Mouse (Mus musculus) liver, embryonic 15.5 days (tissue): ENCODE results near the gene Micall2. TPM values are rescaled to one million over a fixed set of nuclear protein-coding genes. Genes with fewer than 3 reads are reported as not detected.

Experiments
- ATAC-seq: fragments of 200-750 bp; cut with Nextera tagmentation; 2 replicates; pipeline ENCODE4 v1.8.0; 2017; ENCODE audit warnings: moderate number of reproducible peaks, mild to moderate bottlenecking, moderate library complexity; ENCODE audit not compliant: insufficient read depth
- H3K27ac ChIP-seq: fragments of 300-500 bp; sonication (generic); replicated peaks from 2 replicates; pipeline ENCODE4 v1.5.1; 2015; ENCODE audit warnings: mild to moderate bottlenecking, inconsistent platforms
- H3K27me3 ChIP-seq: fragments of 300-500 bp; sonication (generic); 2 replicates; pipeline ENCODE4 v1.6.1; 2015; ENCODE audit warnings: mild to moderate bottlenecking, inconsistent platforms
- H3K36me3 ChIP-seq: fragments of 300-500 bp; sonication (generic); replicated peaks from 2 replicates; pipeline ENCODE4 v1.6.1; 2015; ENCODE audit warnings: moderate library complexity, mild to moderate bottlenecking, inconsistent platforms
- H3K4me1 ChIP-seq: fragments of 300-500 bp; sonication (generic); replicated peaks from 2 replicates; pipeline ENCODE4 v1.6.1; 2015; ENCODE audit warnings: inconsistent platforms
- H3K4me2 ChIP-seq: fragments of 300-500 bp; sonication (generic); 2 replicates; pipeline ENCODE4 v1.6.1; 2015; ENCODE audit warnings: moderate library complexity, mild to moderate bottlenecking, inconsistent platforms
- H3K4me3 ChIP-seq: fragments of 300-500 bp; sonication (generic); replicated peaks from 2 replicates; pipeline ENCODE4 v1.5.1; 2015; ENCODE audit warnings: mild to moderate bottlenecking, inconsistent platforms
- H3K9ac ChIP-seq: fragments of 300-500 bp; sonication (generic); 2 replicates; pipeline ENCODE4 v1.6.1; 2015; ENCODE audit warnings: moderate library complexity, mild to moderate bottlenecking, inconsistent platforms
- H3K9me3 ChIP-seq: fragments of 300-500 bp; sonication (generic); replicated peaks from 2 replicates; pipeline ENCODE4 v1.6.1; 2016; ENCODE audit warnings: inconsistent platforms
- WGBS: fragments of 180-500 bp; shearing (Covaris S2); methylation state at CpG from one replicate; pipeline ENCODE4 v1.1.7; 2015; ENCODE audit warnings: mixed read lengths; ENCODE audit not compliant: insufficient replicate concordance; 5-methylcytosine and 5-hydroxymethylcytosine counted together
- polyA plus RNA-seq: library from polyadenylated mRNA; unstranded; fragments of >200 nt; fragmentation: Nextera tagmentation; extraction: Ambion mirVana; gene quantifications from 2 replicates; pipeline ENCODE4 v1.2.1, GENCODE M21; 2015

Gene Micall2
- polyA plus RNA-seq, result 12.1 and 12.3 TPM in 2 replicates

DNA sequence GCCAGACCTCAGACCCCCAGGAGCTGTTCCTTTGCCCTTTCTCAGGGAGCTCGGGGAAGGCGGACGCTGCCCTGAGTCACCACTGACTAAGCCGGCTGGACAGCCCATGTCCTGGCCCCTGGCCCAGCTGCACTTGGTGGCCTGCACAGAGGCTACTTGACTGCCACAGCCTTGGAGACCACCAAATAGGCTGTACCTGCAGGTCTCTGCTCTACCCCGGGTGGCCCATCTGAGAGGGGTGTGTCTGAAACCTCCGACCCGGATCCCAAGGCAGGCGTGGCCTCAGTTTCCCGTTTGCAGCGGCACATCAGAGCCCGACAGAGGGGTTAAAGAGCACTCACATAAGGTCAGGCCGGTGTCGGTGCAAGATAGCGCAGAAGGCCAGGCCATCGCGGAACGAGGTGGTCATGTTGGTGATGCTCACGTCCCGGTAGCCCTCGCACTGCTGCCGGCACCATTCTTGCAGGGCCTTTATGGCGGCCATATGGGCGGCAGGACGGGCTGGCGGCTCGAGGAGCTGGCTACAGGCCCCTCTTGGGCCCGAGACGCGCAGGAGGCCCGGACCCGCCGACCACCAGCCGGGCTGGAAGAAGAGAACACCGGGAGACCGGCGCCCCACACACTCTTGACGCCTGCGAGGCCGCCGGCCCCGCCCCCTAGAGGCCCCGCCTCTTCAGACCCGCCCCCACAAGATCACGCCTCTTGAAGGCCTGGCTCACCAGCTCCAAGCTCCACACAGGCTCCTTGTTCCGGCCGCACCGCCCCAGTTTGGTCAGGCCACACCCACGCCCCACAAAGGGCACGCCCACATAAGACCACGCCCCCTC is at the start of gene Micall2:
Gene Micall2, minus strand, starts transcription at position 660 of the 827 bp plus-strand sequence.
- H3K4me1 ChIP-seq, result peaks cover 96% of the 10 kb centered on the region
- peak within 1 kb of the TSS; percentile 98 for H3K27ac ChIP-seq
- no peaks in the 10 kb centered on the region for H3K9me3 ChIP-seq
- peak within 1 kb of the TSS; percentile 84 for H3K9ac ChIP-seq
- no peaks in the 10 kb centered on the region for H3K27me3 ChIP-seq
- peak within 1 kb of the TSS; percentile 76 for H3K4me3 ChIP-seq
- 2% methylated on average over 50 of the region's 50 CpGs for WGBS
- ATAC-seq, result peak; percentile 78
- peaks cover 7% of the 10 kb centered on the region; the same call in 1 of the 2 replicates for H3K36me3 ChIP-seq
- H3K4me2 ChIP-seq, result peak within 1 kb of the TSS; percentile 99

DNA sequence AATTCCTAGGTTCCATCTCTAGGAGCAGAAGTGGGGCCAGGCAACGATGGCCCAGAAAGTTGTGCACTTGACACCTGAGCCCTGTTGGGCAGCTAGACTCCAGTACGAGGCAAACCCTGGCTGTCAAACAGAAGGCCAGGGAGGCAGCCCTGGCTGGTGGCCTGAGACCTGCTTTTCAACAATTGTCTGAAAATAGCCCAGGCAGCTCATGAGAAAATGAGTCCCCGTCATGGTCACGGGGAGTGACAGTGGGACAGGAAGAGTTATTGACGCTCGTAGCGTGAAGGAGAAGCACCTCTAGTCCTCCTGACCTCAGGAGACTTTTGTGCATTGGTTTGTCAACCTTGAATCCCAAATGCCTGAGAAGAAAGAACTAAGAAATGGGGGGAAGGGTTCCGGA is 45.3 kb upstream of the Micall2 start:
- no peaks in the 10 kb centered on the region; the same call in 1 of the 2 replicates for H3K27me3 ChIP-seq
- no peaks in the 10 kb centered on the region for H3K9me3 ChIP-seq
- H3K4me2 ChIP-seq, result no peak overlapping the region
- no peak overlapping the region for H3K27ac ChIP-seq
- H3K4me1 ChIP-seq, result peaks cover 8% of the 10 kb centered on the region; the same call in 1 of the 2 replicates
- WGBS, result 79% methylated on average over 8 of the region's 8 CpGs
- no peak overlapping the region for H3K9ac ChIP-seq
- H3K36me3 ChIP-seq, result no peaks in the 10 kb centered on the region
- no peak overlapping the region for H3K4me3 ChIP-seq
- ATAC-seq, result no peak

GRCm38 (mm10) chr5:139776966-139777365 is 40.8 kb upstream of the Micall2 start:
- Histone ChIP-seq H3K4me2 (no peak overlapping the region), H3K27me3 (no peaks in the 10 kb centered on the region), H3K36me3 (peaks cover 20% of the 10 kb centered on the region), H3K9me3 (no peaks in the 10 kb centered on the region), H3K27ac (no peak overlapping the region; the same call in 1 of the 2 replicates), H3K4me3 (no peak overlapping the region), H3K9ac (no peak overlapping the region), H3K4me1 (peaks cover 26% of the 10 kb centered on the region)
- no peak for ATAC-seq
- WGBS, result 33% methylated on average over 5 of the region's 5 CpGs

- peak; percentile 88 for ATAC-seq
- Histone ChIP-seq H3K36me3 (peaks cover 36% of the 10 kb centered on the region), H3K4me3 (peak within 1 kb of the TSS; percentile 89), H3K4me1 (peaks cover 26% of the 10 kb centered on the region), H3K27me3 (no peaks in the 10 kb centered on the region), H3K9me3 (no peaks in the 10 kb centered on the region), H3K9ac (peak within 1 kb of the TSS; percentile 83), H3K4me2 (peak within 1 kb of the TSS; percentile 90), H3K27ac (peak within 1 kb of the TSS; percentile 70)
- under 1% methylated on average over 55 of the region's 55 CpGs for whole genome bisulfite sequencing
Measured at GRCm38 (mm10) chr5:139775216-139775926, 39.2 kb upstream of the Micall2 start, which contains the start of gene Ints1. TSS of gene Ints1 (minus strand) at chr5:139775674.

DNA sequence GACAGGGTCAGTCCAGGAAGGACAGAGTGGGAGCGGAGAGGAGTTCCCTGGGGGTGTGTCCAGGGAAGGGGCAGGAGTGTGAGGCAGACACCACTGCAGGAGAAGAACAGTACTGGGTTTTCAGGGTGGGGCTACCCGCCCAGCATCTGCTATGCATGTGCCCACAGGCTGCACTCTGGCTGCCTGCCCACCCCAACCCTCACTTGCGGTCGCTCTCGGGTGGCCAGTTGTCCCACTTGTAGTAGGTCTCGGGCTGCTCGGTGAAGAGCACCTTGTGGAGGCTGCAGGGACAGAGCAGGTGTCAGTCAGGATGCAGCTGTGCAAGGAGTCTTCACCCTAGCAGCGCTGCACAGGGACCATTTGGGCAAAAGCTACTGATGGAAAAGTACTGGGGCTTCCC is 32.1 kb upstream of the Micall2 start:
- Histone ChIP-seq H3K4me3 (no peak overlapping the region), H3K9me3 (no peaks in the 10 kb centered on the region), H3K9ac (no peak overlapping the region), H3K27ac (no peak overlapping the region), H3K4me1 (no peaks in the 10 kb centered on the region), H3K4me2 (no peak overlapping the region), H3K27me3 (no peaks in the 10 kb centered on the region), H3K36me3 (peaks cover 97% of the 10 kb centered on the region)
- 82% methylated on average over 8 of the region's 8 CpGs for WGBS
- ATAC-seq, result no peak

DNA sequence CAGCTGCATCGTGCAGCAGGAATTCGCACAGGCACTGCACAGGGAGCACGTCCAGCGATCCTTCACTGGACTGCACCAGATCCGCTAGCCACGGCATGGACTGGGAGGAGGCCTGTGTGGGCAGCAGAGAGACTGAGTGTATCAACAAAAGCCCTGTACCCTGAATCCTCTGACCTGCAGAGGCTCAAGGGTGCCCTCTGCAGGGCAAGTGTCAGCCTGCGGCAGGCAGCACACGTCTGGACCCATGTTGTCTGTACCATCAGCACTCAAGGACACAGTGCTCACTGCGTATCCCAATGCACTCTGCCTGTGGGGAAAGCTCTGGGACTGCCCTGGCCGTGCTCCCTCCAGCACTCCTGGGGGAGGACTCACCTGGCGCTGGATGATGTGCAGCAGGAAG is 28.2 kb upstream of the Micall2 start:
- no peaks in the 10 kb centered on the region for H3K9me3 ChIP-seq
- ATAC-seq, result no peak
- H3K27me3 ChIP-seq, result no peaks in the 10 kb centered on the region
- H3K4me2 ChIP-seq, result no peak overlapping the region
- H3K9ac ChIP-seq, result no peak overlapping the region
- peaks cover 97% of the 10 kb centered on the region for H3K36me3 ChIP-seq
- no peak overlapping the region for H3K4me3 ChIP-seq
- H3K27ac ChIP-seq, result no peak overlapping the region
- no peaks in the 10 kb centered on the region for H3K4me1 ChIP-seq
- 66% methylated on average over 11 of the region's 11 CpGs for WGBS

DNA sequence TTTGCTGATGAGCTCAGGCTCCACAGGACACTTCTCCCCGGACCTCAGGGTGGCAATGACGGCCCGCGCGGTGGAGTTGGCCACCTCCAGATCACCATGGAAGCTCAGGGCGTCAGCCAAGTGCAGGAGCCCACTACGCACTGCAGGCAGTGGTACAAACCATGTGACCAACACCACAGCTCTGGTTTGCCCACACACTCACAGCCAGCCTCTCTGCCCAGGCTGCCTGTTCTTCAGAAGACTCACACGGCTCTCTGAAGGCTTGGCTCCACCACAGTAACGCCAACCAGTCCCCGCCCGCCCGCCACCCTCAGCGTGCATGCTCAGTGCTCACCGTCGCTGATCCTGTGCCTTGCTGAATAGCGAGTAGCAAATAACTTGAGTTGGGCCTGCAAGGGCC is 22.0 kb upstream of the Micall2 start:
- no peaks in the 10 kb centered on the region for H3K9me3 ChIP-seq
- no peak overlapping the region for H3K4me3 ChIP-seq
- H3K4me1 ChIP-seq, result 0 out of 2 replicates have a peak, but pooled peaks cover 7% of the 10 kb centered on the region
- 83% methylated on average over 16 of the region's 16 CpGs for WGBS
- H3K9ac ChIP-seq, result no peak overlapping the region
- ATAC-seq, result no peak
- H3K36me3 ChIP-seq, result peaks cover 93% of the 10 kb centered on the region
- no peak overlapping the region for H3K27ac ChIP-seq
- no peak overlapping the region for H3K4me2 ChIP-seq
- H3K27me3 ChIP-seq, result no peaks in the 10 kb centered on the region

DNA sequence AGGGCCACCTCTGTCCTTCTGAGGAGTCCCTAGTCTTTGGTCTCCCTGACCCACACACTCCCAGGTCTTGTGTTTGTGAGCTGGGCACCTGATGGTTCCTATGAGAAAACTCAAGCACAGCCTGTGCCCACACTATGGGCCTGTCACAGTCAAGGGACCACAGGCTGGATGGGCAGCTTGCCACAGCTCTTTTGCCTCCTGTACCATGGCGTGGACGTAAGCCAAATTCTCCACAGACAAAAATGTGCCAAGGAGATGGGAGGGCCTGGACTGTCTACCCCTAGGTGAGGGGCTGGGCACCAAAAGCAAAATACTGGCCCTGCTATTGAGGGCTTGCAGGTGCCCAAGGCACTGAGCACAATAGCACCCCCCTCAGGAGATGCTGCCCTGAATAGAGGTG is 20.4 kb upstream of the Micall2 start:
- no peaks in the 10 kb centered on the region for H3K27me3 ChIP-seq
- WGBS, result 89% methylated on average over 2 of the region's 2 CpGs
- ATAC-seq, result no peak
- H3K9me3 ChIP-seq, result no peaks in the 10 kb centered on the region
- peaks cover 86% of the 10 kb centered on the region for H3K36me3 ChIP-seq
- H3K9ac ChIP-seq, result no peak overlapping the region
- 0 out of 2 replicates have a peak overlapping the region, but pooled peaks have one; percentile 7 for H3K27ac ChIP-seq
- H3K4me2 ChIP-seq, result no peak overlapping the region
- no peak overlapping the region for H3K4me3 ChIP-seq
- 0 out of 2 replicates have a peak, but pooled peaks cover 7% of the 10 kb centered on the region for H3K4me1 ChIP-seq

DNA sequence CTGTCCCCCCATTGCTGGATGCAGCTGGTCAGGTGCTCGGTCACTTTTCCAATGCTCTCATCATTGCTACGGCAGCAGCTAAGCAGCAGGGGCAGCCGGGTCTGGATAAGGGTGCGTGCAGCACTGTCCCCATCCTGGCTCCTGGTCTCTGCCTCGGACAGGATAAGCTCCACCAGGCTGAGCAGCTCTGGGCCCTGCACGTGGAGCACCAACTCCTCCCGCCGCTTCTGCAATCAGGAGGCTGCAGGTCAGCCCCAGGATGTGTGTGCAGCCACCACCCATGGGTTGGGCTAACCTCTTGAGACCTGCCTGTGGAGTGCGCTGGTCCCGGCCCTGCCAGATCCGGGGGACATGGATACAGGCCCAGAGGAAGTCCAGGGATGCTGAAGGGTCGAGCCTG is 20.0 kb upstream of the Micall2 start:
- Histone ChIP-seq H3K9ac (no peak overlapping the region), H3K4me1 (0 out of 2 replicates have a peak, but pooled peaks cover 7% of the 10 kb centered on the region), H3K4me3 (no peak overlapping the region), H3K27ac (no peak overlapping the region), H3K36me3 (peaks cover 86% of the 10 kb centered on the region), H3K9me3 (no peaks in the 10 kb centered on the region), H3K4me2 (no peak overlapping the region), H3K27me3 (no peaks in the 10 kb centered on the region)
- peak; percentile 47 for ATAC-seq
- WGBS, result 66% methylated on average over 12 of the region's 12 CpGs

- peaks cover 84% of the 10 kb centered on the region for H3K36me3 ChIP-seq
Measured at GRCm38 (mm10) chr5:139754753-139755152, 18.6 kb upstream of the Micall2 start.

GRCm38 (mm10) chr5:139750535-139750934 is 14.4 kb upstream of the Micall2 start:
- Histone ChIP-seq H3K4me1 (peaks cover 6% of the 10 kb centered on the region), H3K27me3 (no peaks in the 10 kb centered on the region), H3K4me3 (no peak overlapping the region), H3K9me3 (no peaks in the 10 kb centered on the region), H3K27ac (no peak overlapping the region), H3K9ac (no peak overlapping the region), H3K4me2 (no peak overlapping the region), H3K36me3 (peaks cover 43% of the 10 kb centered on the region)
- ATAC-seq, result 0 out of 2 replicates have a peak, but pooled peaks have one; percentile 9

More at GRCm38 (mm10) chr5:139754753-139755152, 18.6 kb upstream of the Micall2 start:
- H3K27me3 ChIP-seq, result no peaks in the 10 kb centered on the region
- 33% methylated on average over 12 of the region's 12 CpGs for WGBS
- no peak overlapping the region for H3K4me3 ChIP-seq
- no peak overlapping the region for H3K27ac ChIP-seq
- no peak overlapping the region for H3K4me2 ChIP-seq
- H3K4me1 ChIP-seq, result peaks cover 11% of the 10 kb centered on the region; the same call in 1 of the 2 replicates
- H3K9me3 ChIP-seq, result no peaks in the 10 kb centered on the region
- ATAC-seq, result no peak
- no peak overlapping the region for H3K9ac ChIP-seq
